Mouse (Mus musculus) urinary bladder, postnatal 25 days (tissue): ENCODE data around the gene Med15.

ENCODE experiments used
- DNase-seq: peaks from one replicate; pipeline ENCODE4 v3.0.0; 2022; ENCODE audit warnings: low spot score

Gene Med15

DNA sequence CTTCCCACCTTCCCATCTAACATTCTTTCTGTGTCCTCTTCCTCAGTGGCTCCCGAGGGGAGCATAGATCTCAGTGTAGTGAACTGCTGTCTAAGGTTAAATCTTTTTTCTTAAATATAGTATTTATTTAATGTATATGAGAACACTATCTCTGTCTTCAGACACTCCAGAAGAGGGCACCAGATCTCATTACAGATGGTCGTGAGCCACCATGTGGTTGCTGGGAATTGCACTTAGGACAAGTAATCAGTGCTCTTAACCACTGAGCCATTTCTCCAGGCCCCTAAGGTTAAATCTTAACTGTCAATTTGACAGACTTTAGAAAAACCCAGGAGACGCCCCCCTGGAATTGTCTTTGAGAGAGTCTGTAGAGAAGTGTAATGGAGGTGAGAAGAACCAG lies 670 bp downstream of the Med15 start:
- no peak for DNase-seq

DNA sequence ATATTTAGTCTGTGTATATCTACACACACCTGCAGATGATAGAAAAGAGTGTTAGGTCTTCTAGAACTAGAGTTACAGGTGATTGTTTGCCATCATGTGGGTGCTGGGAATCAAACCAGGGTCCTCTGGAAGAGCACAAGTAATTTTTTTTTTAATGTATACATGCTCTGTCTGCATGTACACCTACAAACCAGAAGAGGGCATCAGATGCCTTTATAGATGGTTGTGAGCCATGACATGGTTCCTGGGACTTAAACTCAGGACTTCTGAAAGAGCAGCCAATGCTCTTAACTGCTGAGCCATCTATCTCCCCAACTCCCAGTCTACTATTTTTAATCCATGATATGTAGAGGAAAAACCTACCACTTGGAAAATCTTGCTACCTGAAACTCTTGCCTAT lies 2.7 kb downstream of the Med15 start:
- DNase-seq: no peak

- DNase-seq: peak; percentile 35
Measured at GRCm38 (mm10) chr16:17727179-17727861, 5.4 kb downstream of the Med15 start.

- DNase-seq: no peak
Measured at GRCm38 (mm10) chr16:17724448-17724847, 8.2 kb downstream of the Med15 start.

DNA sequence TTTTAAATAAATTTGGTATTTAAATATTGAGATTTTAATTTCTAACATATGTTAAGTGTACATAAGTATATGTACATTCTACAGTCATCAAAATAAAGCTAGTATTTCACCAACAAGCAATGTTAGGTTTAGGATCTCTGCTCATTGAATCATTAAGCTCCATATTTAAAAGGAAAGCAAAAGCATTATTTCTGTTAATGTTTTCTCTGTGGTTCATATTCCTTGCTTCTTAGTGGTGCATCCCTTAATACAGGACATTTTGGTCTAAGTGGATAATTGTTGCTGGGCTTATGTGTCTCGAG lies 9.4 kb downstream of the Med15 start:
- DNase-seq: no peak

GRCm38 (mm10) chr16:17722461-17723324 lies 10.0 kb downstream of the Med15 start:
- DNase-seq: peak; percentile 78

- DNase-seq: no peak
Measured at GRCm38 (mm10) chr16:17721822-17722460, 10.8 kb downstream of the Med15 start.

- no peak for DNase-seq
Measured at GRCm38 (mm10) chr16:17721114-17721808, 11.4 kb downstream of the Med15 start.

- DNase-seq: no peak
Measured at GRCm38 (mm10) chr16:17717791-17718190, 14.9 kb downstream of the Med15 start.

DNA sequence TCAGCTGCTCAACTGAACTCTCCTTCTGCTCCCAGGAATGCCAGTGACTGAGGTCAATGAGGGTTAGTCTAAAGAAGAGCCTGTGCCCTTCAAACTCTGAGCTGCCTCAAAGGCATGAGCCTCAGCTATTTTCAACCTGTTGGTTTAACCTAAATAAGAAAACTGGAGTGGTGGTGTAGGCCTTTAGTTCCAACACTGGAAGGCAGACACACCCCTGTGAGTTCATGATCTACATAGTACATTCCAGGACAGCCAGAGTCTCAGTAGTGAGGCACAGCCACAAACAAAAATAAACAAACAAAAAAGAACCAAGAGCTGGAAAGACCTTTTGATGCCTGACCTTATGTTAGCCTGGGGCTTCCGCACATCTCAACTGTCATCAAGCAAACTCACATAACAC lies 25.1 kb downstream of the Med15 start:
- no peak for DNase-seq

DNA sequence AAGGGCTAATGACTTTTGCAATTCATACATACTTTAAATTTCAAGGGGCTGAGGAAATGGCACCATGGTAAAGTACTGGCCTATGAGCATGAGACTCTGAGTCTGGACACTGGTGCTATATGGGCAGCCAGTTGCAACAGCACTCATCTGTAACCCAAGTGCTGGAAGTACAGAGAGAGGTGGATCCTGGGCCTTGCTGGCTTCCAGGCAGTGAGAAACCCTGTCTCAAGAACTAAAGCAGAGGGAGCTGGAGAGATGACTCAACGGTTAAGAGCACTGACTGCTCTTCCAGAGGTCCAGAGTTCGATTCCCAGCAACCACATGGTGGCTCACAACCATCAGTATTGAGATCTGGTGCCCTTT lies 31.7 kb downstream of the Med15 start:
- DNase-seq: no peak

GRCm38 (mm10) chr16:17700386-17701042 lies 32.2 kb downstream of the Med15 start:
- DNase-seq: no peak

DNA sequence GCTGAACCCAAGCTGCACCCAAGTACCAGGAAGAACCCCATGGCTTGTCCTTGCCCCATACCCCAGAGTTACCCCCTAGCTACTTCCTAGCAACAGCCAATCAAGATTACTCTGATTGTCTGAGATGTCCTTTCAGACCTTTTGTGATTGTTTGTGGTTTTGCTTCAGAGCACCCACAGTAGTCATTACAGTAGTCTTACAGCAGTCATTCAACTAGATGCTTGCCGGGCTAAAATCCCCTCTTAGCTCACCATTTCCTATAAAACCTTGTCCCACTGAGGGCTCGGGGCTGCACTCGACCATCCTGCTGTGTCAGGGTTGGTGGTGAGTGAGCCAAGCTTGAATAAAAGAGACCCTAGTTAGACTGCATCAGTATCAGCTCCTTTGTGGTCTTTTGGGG lies 37.8 kb downstream of the Med15 start:
- no peak for DNase-seq

GRCm38 (mm10) chr16:17669886-17670285 lies 62.8 kb downstream of the Med15 start:
- DNase-seq: no peak

DNA sequence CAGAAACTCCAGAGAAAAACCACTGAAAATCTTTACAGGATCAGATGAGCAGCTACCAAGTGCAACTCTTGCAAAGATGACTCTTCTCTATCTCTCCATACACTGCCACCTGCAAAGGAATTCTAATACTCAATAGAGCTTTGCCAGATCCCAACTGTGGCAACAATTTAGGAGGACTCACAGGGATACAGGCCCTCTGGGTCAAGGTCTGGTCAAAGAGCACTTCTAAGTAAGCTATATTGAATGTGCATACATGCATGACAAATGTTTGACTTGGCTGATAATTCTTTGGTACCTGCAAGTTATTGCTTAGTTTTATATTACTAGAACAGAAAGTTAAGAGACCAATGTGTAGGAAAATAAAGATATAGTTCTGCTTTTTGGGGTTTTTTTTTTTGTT lies 67.1 kb downstream of the Med15 start:
- no peak for DNase-seq

DNA sequence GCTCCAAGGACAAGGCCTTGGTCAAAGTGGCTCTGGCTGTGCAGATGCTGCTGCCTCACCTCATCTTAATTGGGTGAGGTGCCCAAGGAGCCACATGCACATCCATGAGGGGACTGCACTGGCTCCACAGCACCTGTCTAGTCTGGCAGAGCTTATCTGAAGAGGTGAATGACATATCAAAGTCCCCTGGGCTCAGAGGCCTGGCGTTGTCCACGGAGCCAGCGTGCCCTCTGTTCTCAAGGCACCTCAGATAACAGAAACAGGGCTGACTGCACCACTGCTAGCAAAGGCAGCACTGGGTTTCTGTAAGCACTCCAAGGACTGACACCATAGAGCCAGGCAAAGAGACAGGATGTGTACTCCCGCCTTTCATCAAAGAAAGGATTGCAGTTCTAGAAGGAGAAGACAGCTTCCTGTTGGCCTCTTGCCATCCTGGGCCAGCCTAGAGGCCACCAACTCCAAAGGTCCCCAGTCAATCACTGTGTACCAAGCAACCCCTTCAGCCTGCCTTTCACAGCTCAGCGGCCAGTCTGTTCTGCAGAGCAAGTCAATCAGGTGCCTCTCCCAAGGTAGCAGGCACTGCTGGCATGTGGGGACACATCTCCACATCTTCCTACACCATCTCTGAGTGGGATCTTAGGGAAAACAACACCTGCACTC lies 76.3 kb downstream of the Med15 start:
- no peak for DNase-seq

DNA sequence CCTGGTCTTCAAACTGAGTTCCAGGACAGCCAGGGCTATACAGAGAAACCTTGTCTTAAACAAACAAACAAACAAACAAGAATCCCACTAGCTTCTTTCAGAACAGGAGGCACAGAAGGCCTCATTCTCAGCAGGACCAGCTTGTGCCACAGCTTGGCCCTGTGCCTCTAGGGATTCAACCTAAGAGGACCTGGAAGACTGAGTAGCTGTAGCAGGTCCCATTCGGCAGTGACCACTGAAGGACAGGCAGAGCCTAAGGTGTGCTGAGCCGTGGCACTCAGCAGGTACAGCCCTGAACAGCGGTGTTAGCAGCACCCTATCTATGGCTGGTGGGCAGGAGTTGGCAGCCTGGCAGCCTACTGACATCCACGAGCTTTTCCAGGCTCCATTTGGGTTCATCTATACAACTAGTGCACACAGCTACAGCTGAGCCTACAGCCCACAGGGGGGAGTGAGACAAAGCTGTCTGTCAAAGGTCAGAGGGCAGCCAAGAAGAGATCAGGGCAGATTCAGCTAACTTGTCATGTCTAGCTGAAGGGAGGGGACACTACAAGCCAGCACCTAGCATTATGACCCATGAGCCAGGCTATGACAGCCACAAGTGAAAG lies 78.4 kb downstream of the Med15 start:
- DNase-seq: no peak

DNA sequence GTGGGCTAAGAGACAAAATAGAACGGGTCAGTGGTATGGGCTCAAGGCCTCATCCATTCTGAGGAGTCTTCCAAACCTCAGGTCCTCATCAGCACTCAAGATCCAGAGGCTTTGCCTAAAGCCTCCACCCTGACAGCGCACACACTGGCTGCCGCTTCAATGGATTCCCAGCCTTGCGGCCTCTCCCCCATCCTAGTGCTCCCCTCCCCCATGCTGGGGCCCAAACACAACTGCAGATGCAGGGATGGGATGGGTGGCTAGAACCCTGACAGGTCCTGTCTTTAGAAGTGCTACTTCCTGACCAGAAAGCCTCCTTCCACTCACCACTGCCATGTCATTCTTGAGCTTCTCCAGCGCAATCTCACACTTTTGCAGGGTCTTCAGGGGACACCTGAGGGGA lies 79.1 kb downstream of the Med15 start:
- DNase-seq: no peak

DNA sequence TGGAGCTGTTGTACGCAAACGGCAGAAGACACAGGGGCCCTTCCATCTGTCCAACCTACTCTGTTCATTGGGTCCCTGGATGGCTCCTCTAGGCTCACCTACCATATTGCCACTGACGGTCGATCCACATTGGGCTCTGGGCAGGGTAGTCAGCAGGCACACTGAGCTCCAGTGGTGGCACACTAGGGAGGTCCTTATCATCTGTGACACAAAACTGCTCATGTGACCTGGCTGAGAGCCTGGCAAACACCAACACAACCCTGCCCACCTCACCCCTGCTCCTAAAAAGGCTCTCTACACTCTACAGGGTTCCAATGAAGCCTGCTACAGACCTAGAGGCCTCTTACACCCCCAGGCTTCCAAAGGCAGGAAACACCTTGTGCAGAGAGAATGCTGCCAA lies 80.1 kb downstream of the Med15 start:
- DNase-seq: no peak

DNA sequence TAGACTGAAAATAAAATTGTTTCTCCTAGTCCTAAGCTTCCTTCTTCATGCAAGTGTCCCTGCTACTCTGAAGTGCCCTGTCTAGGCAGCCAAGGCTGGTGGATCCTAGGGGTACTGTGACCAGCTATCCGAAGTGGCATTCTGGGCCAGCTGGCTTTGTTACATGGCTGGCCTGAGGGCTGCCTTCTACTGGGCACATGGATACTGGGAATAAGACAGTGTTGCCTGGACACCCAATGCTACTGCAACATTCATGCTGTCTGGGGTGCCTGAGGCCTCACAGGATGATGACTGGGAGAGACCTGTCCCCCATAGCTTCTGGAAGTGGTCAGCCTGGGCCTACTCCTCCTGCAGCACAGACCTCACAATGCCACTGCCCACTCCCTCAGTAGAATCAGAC lies 82.0 kb downstream of the Med15 start:
- no peak for DNase-seq

DNA sequence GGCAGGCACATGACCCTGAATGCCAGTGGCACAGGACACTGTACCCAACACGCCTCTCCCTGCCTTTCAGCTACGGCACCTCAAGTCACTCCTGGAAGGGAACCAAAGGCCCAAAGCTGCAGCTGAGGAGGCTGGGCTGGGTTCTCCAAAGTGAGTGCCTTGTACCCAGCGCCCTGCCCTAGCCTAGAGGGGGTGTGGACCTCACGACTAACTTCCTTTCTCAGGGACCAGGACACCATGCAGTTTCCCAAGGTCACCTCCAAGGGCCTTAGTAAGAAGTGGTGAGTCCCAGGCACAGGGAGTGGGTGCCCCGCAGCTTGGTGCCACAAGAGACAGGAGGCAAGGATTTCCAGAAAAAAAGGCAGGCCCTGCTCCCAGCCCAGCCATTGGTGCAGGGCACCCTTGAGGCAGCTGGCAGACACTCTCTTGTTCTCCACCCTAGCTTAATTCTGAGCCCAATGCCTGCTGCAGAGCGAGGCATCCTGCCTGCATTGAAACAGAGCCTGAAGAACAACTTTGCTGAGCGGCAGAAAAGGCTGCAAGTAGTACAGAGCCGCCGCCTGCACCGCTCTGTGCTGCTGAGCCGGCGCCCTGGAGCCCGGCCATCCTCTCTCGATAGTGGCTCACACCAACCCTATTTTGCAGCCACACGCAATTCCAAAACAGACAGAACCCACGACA lies 82.6 kb downstream of the Med15 start:
- DNase-seq: no peak
